Mouse (Mus musculus) MEL (cell line): ENCODE data around the gene Gm43517. TPM values are rescaled to one million over a fixed set of nuclear protein-coding genes. Genes with fewer than 3 reads are reported as not detected.

ENCODE experiments used
- DNase-seq: peaks from one replicate; pipeline ENCODE4 v3.0.0; 2011; ENCODE audit warnings: low read depth, low spot score
- H3K27ac ChIP-seq: 2 replicates; pipeline ENCODE4 v1.5.1; 2012; ENCODE audit warnings: low read depth, mild to moderate bottlenecking, control low read depth, low read length, moderate library complexity; ENCODE audit not compliant: control insufficient read depth
- H3K27me3 ChIP-seq, 2 experiments: fragments of 150-350 bp in 1 of 2; sonication (generic) in 1 of 2; 2 replicates each; pipeline ENCODE4 v1.6.1; 2012; ENCODE audit warnings: low read length in 2 of 2, mild to moderate bottlenecking in 2 of 2, improper control_type of control experiment in 1 of 2, moderate library complexity in 1 of 2; ENCODE audit not compliant: insufficient read depth in 2 of 2, control insufficient read depth in 1 of 2
- H3K36me3 ChIP-seq, 2 experiments: 2 replicates each; pipeline ENCODE4 v1.6.1; 2012 to 2014; ENCODE audit warnings: low read length in 2 of 2, improper control_type of control experiment in 1 of 2, inconsistent platforms in 1 of 2, mild to moderate bottlenecking in 1 of 2; ENCODE audit not compliant: insufficient read depth in 2 of 2, control insufficient read depth in 1 of 2
- H3K4me1 ChIP-seq, 2 experiments: fragments of 150-350 bp in 1 of 2; sonication (generic) in 1 of 2; 2 replicates each; pipeline ENCODE4 v1.6.1; 2012; ENCODE audit warnings: low read length in 2 of 2, improper control_type of control experiment in 1 of 2, mild to moderate bottlenecking in 1 of 2; ENCODE audit not compliant: insufficient read depth in 2 of 2, control insufficient read depth in 1 of 2
- H3K4me3 ChIP-seq, 2 experiments: fragments of 150-350 bp in 1 of 2; sonication (generic) in 1 of 2; 2 replicates each; pipeline ENCODE4 v1.5.1; 2012; ENCODE audit warnings: low read depth in 2 of 2, low read length in 2 of 2, mild to moderate bottlenecking in 2 of 2, moderate library complexity in 2 of 2, control low read depth in 1 of 2, improper control_type of control experiment in 1 of 2; ENCODE audit not compliant: control insufficient read depth in 1 of 2, insufficient read depth in 1 of 2
- H3K79me2 ChIP-seq: 2 replicates; pipeline ENCODE4 v1.6.1; 2012; ENCODE audit warnings: mild to moderate bottlenecking, low read length, moderate library complexity; ENCODE audit not compliant: control insufficient read depth, poor library complexity, insufficient read depth
- H3K9ac ChIP-seq: 2 replicates; pipeline ENCODE4 v1.6.1; 2012; ENCODE audit warnings: low read depth, mild to moderate bottlenecking, control low read depth, low read length, moderate library complexity; ENCODE audit not compliant: control insufficient read depth, poor library complexity, severe bottlenecking
- H3K9me3 ChIP-seq: fragments of 150-350 bp; sonication (generic); replicated peaks from 2 replicates; pipeline ENCODE4 v1.6.1; 2012; ENCODE audit warnings: mild to moderate bottlenecking, low read length, improper control_type of control experiment, moderate library complexity; ENCODE audit not compliant: insufficient read depth
- CHD1 ChIP-seq: IDR thresholded peaks from 2 replicates; pipeline ENCODE4 v1.6.1; 2012; ENCODE audit warnings: low read depth, mild to moderate bottlenecking, inconsistent platforms, low read length, improper control_type of control experiment
- CHD2 ChIP-seq: IDR thresholded peaks from 2 replicates; pipeline ENCODE4 v1.6.1; 2011; ENCODE audit warnings: low read length, improper control_type of control experiment
- E2F4 ChIP-seq: IDR thresholded peaks from 2 replicates; pipeline ENCODE4 v1.6.1; 2011; ENCODE audit warnings: low read depth, low read length, improper control_type of control experiment, borderline replicate concordance
- KAT2A ChIP-seq: conservative IDR thresholded peaks from 2 replicates; pipeline ENCODE4 v1.6.1; 2012; ENCODE audit warnings: low read depth, low read length, improper control_type of control experiment, inconsistent platforms
- MAFK ChIP-seq: IDR thresholded peaks from 2 replicates; pipeline ENCODE4 v1.6.1; 2011; ENCODE audit warnings: low read depth, mild to moderate bottlenecking, low read length, improper control_type of control experiment, borderline replicate concordance
- MXI1 ChIP-seq: IDR thresholded peaks from 2 replicates; pipeline ENCODE4 v1.6.1; 2011; ENCODE audit warnings: mild to moderate bottlenecking, low read depth, low read length, improper control_type of control experiment
- POLR2AphosphoS2 ChIP-seq: IDR thresholded peaks from 2 replicates; pipeline ENCODE4 v1.6.1; 2011; ENCODE audit warnings: low read length, improper control_type of control experiment
- RAD21 ChIP-seq: IDR thresholded peaks from 2 replicates; pipeline ENCODE4 v1.6.1; 2011; ENCODE audit warnings: mild to moderate bottlenecking, low read depth, low read length, improper control_type of control experiment
- RCOR1 ChIP-seq: IDR thresholded peaks from 2 replicates; pipeline ENCODE4 v1.6.1; 2012; ENCODE audit warnings: low read depth, mild to moderate bottlenecking, inconsistent platforms, low read length, improper control_type of control experiment
- TAL1 ChIP-seq: IDR thresholded peaks from 2 replicates; pipeline ENCODE4 v1.6.1; 2012; ENCODE audit warnings: mild to moderate bottlenecking, inconsistent platforms, low read length, moderate library complexity, mixed read lengths
- TBP ChIP-seq: IDR thresholded peaks from 2 replicates; pipeline ENCODE4 v1.8.0; 2011; ENCODE audit warnings: low read depth, low read length, improper control_type of control experiment
- USF1 ChIP-seq: IDR thresholded peaks from 2 replicates; pipeline ENCODE4 v1.6.1; 2014; ENCODE audit warnings: low read depth, mild to moderate bottlenecking, inconsistent platforms, low read length, improper control_type of control experiment, moderate library complexity
- USF2 ChIP-seq, 2 experiments: IDR thresholded peaks; 2 replicates each; pipeline ENCODE4 v1.6.1; 2011 to 2012; ENCODE audit warnings: improper control_type of control experiment in 2 of 2, low read length in 2 of 2, borderline replicate concordance in 1 of 2, inconsistent platforms in 1 of 2, low read depth in 1 of 2, mild to moderate bottlenecking in 1 of 2; ENCODE audit not compliant: insufficient read depth in 1 of 2
- ZC3H11A ChIP-seq: IDR thresholded peaks from 2 replicates; pipeline ENCODE4 v1.6.1; 2012; ENCODE audit warnings: low read depth, mild to moderate bottlenecking, inconsistent platforms, low read length, improper control_type of control experiment
- ZKSCAN1 ChIP-seq: IDR thresholded peaks from 2 replicates; pipeline ENCODE4 v1.6.1; 2012; ENCODE audit warnings: low read depth, mild to moderate bottlenecking, inconsistent platforms, low read length, improper control_type of control experiment, moderate library complexity
- polyA plus RNA-seq, 2 experiments: library from polyadenylated mRNA; stranded (reverse) in 1 of 2; unstranded in 1 of 2; fragments of >175 nt in 1 of 2; fragments of >200 nt in 1 of 2; gene quantifications; 2 replicates each; pipeline versions ENCODE4 v1.2.1 to v1.2.4; 2012; ENCODE audit warnings: low replicate concordance in 2 of 2, low read depth in 1 of 2; ENCODE audit not compliant: insufficient read length in 2 of 2, insufficient read depth in 1 of 2, missing spikeins in 1 of 2
- total RNA-seq: library from RNA; depleted of rRNA; stranded (reverse); fragments of 300-350 nt; gene quantifications from 2 replicates; pipeline ENCODE4 v1.2.3, GENCODE M21; 2012; rRNA removed

The Gm43517 gene
- not detected in 2 replicates for total RNA-seq
- not detected for polyA plus RNA-seq

- TF ChIP-seq CHD1 (no peak), ZC3H11A (no peak), TAL1 (no peak), CHD2 (no peak), POLR2AphosphoS2 (no peak), MXI1 (no peak), RCOR1 (no peak)
- Histone ChIP-seq H3K27me3 (no peaks in the 10 kb centered on the region), H3K4me1 (no peaks in the 10 kb centered on the region), H3K27ac (no peak within 1 kb of the TSS), H3K36me3 (no peaks in the 10 kb centered on the region), H3K79me2 (no peaks in the 10 kb centered on the region), H3K9ac (no peak within 1 kb of the TSS), H3K9me3 (no peaks in the 10 kb centered on the region), H3K4me3 (no peak within 1 kb of the TSS)
- DNase-seq: no peak
These were observed at the start of gene Gm43517 for GRCm38 (mm10) chr12:49384876-49385630. Gene Gm43517, plus strand, starts transcription at chr12:49385174.

- no peak overlapping the region for H3K4me3 ChIP-seq
- no peak for DNase-seq
- no peak for TF ChIP-seq KAT2A
- no peak for TF ChIP-seq E2F4
- TF ChIP-seq RCOR1: no peak
- TF ChIP-seq ZKSCAN1: no peak
- TF ChIP-seq CHD1: no peak
- TF ChIP-seq MXI1: no peak
- TF ChIP-seq TBP: no peak
- TF ChIP-seq MAFK: no peak
- TF ChIP-seq USF2 (IDR thresholded peaks at IDR 0.05; ENCODE audit: borderline replicate concordance in 1 of 2, insufficient read depth in 1 of 2, low read depth in 1 of 2, low read length in 2 of 2): no peak
- no peak for TF ChIP-seq USF1
- TF ChIP-seq RAD21: no peak
- no peaks in the 10 kb centered on the region for H3K79me2 ChIP-seq
- H3K27me3 ChIP-seq: no peaks in the 10 kb centered on the region
- no peak overlapping the region for H3K27ac ChIP-seq
- H3K9me3 ChIP-seq: no peaks in the 10 kb centered on the region
- no peaks in the 10 kb centered on the region for H3K4me1 ChIP-seq
- no peak overlapping the region for H3K9ac ChIP-seq
- no peaks in the 10 kb centered on the region for H3K36me3 ChIP-seq
These were observed 35.3 kb upstream of the Gm43517 start for GRCm38 (mm10) chr12:49349697-49350096.
